In the genomic region with DNA sequence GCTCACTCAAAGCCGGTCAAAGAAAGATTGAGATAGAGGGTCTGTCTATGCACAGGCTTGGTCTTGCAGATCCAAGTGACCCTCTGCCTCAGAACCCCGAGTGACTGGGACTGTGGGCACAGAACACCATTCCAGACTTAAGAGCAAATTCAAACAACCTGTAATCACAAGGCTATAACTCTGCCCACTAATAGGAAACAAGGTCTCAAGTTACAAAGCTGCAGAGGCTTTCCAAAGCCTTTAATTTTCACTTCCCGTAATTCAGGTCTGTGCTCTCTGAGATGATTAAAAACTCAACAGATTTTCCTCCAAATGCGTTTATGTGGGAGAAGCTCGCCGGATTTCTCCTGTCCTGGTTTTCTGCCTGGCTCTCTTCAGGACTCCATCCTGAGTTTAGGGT, we compare ENCODE assay signal across 22 mouse cellular contexts. TPM values are rescaled to one million over a fixed set of nuclear protein-coding genes. Genes with fewer than 3 reads are reported as not detected.
A peak's percentile ranks its signal among the peaks of the same experiment; 100 is the strongest.
DNase-seq lines count a peak whose midpoint lies in the region; ATAC-seq and TF ChIP-seq lines count a peak whose summit lies in the region.
"Had no signal": no experiment of that assay in that cellular context is flagged by ENCODE, and none has a peak within 500 bp of the region (broad histone marks: within the 10 kb centered on the region; RNA-seq: fewer than 3 reads in every experiment).

No protein-coding gene starts in this region.

- H3K9me3 ChIP-seq in heart, embryonic 16.5 days (replicated peaks; ENCODE audit: control insufficient read depth, low read length) = no peaks in the 10 kb centered on the region
- H3K9me3 ChIP-seq in lung, embryonic 15.5 days = no peaks in the 10 kb centered on the region
- H3K9me3 ChIP-seq in limb, embryonic 14.5 days (ENCODE audit: control insufficient read depth, low read length) = no peaks in the 10 kb centered on the region
- H3K9me3 ChIP-seq: heart, embryonic 12.5 days; hindbrain, embryonic 15.5 days; stomach, embryonic 15.5 days had no signal

- H3K27ac ChIP-seq in heart, embryonic 16.5 days (ENCODE audit: low read length) = peak overlapping the region; percentile 62
- peak overlapping the region; percentile 49; the same call in 1 of the 2 replicates for H3K27ac ChIP-seq in lung, embryonic 15.5 days
- H3K27ac ChIP-seq in limb, embryonic 14.5 days (replicated peaks; ENCODE audit: low read depth, low read length) = 0 out of 2 replicates have a peak overlapping the region, but pooled peaks have one; percentile 19
- H3K27ac ChIP-seq in layer of hippocampus, adult 2 months = no peak overlapping the region
- H3K27ac ChIP-seq: hindbrain, embryonic 15.5 days; stomach, embryonic 15.5 days had no signal

- no peak for DNase-seq in heart, adult 18-20 months
- DNase-seq in lung, postnatal 10 days = no peak
- peak; percentile 10 for DNase-seq in forelimb bud, embryonic 11.5 days (ENCODE audit: low read depth, low spot score)
- DNase-seq in limb, embryonic 14.5 days (ENCODE audit: low spot score) = no peak
- no peak for DNase-seq in layer of hippocampus, adult 2 months (ENCODE audit: low spot score in 2 of 2)
- no peak for DNase-seq in layer of hippocampus, adult 11-12 months (ENCODE audit: low spot score)
- DNase-seq: cerebellum, adult 18-20 months; cerebellum, postnatal 36 days; gastrocnemius, postnatal 36 days; heart, postnatal 4 days; kidney, adult 9 months; layer of hippocampus, adult 9-11 months; liver; liver, postnatal 0 days; retina, postnatal 1 day had no signal

- 53% methylated on average over 6 of the region's 6 CpGs for WGBS in heart, embryonic 16.5 days
- 46% methylated on average over 6 of the region's 6 CpGs for WGBS in lung, embryonic 15.5 days
- WGBS in limb, embryonic 14.5 days = 14% methylated on average over 6 of the region's 6 CpGs

- TF ChIP-seq CTCF in layer of hippocampus, adult 2 months (conservative IDR thresholded peaks at IDR 0.05) = no peak

- H3K4me2 ChIP-seq in heart, embryonic 16.5 days (ENCODE audit: low read depth, low read length) = no peak overlapping the region
- no peak overlapping the region for H3K4me2 ChIP-seq in lung, embryonic 15.5 days
- no peak overlapping the region for H3K4me2 ChIP-seq in limb, embryonic 14.5 days (replicated peaks; ENCODE audit: low read depth, low read length, severe bottlenecking)
- H3K4me2 ChIP-seq: heart, embryonic 12.5 days; hindbrain, embryonic 15.5 days; midbrain, embryonic 11.5 days; stomach, embryonic 15.5 days had no signal

- H3K36me3 ChIP-seq in heart, embryonic 16.5 days (ENCODE audit: control insufficient read depth, insufficient read depth) = no peaks in the 10 kb centered on the region
- no peaks in the 10 kb centered on the region for H3K36me3 ChIP-seq in lung, embryonic 15.5 days
- H3K36me3 ChIP-seq in limb, embryonic 14.5 days (ENCODE audit: control insufficient read depth, insufficient read depth, low read length) = no peaks in the 10 kb centered on the region
- H3K36me3 ChIP-seq: heart, embryonic 12.5 days; hindbrain, embryonic 15.5 days; stomach, embryonic 15.5 days had no signal

- no peak for ATAC-seq in heart, embryonic 16.5 days (replicated peaks; ENCODE audit: extremely low read depth, insufficient read depth, low FRiP score)
- ATAC-seq in lung, embryonic 15.5 days (ENCODE audit: borderline replicate concordance, extremely low read depth, low FRiP score, low TSS enrichment) = no peak
- ATAC-seq in limb, embryonic 14.5 days (ENCODE audit: low FRiP score, low read depth) = no peak
- ATAC-seq: forebrain, embryonic 16.5 days; liver, postnatal 0 days had no signal

- no peaks in the 10 kb centered on the region for H3K27me3 ChIP-seq in heart, embryonic 16.5 days (ENCODE audit: control insufficient read depth, insufficient read depth, low read length)
- H3K27me3 ChIP-seq in lung, embryonic 15.5 days = no peaks in the 10 kb centered on the region
- H3K27me3 ChIP-seq in limb, embryonic 14.5 days (ENCODE audit: control insufficient read depth, insufficient read depth, low read length) = no peaks in the 10 kb centered on the region
- H3K27me3 ChIP-seq: heart, embryonic 12.5 days; hindbrain, embryonic 15.5 days; stomach, embryonic 15.5 days had no signal

- H3K9ac ChIP-seq in heart, embryonic 16.5 days (ENCODE audit: low read length) = no peak overlapping the region
- no peak overlapping the region for H3K9ac ChIP-seq in lung, embryonic 15.5 days
- H3K9ac ChIP-seq in limb, embryonic 14.5 days (ENCODE audit: low read depth, low read length, severe bottlenecking) = no peak overlapping the region
- H3K9ac ChIP-seq: heart, embryonic 12.5 days; hindbrain, embryonic 15.5 days; liver, postnatal 0 days; stomach, embryonic 15.5 days had no signal

- TF ChIP-seq POLR2A in limb, embryonic 14.5 days (IDR thresholded peaks at IDR 0.05; ENCODE audit: borderline replicate concordance, extremely low read depth, insufficient read depth, insufficient read length) = no peak

- H3K4me3 ChIP-seq in heart, embryonic 16.5 days (ENCODE audit: low read length) = no peak overlapping the region
- H3K4me3 ChIP-seq in lung, embryonic 15.5 days = no peak overlapping the region
- no peak overlapping the region for H3K4me3 ChIP-seq in limb, embryonic 14.5 days (replicated peaks; ENCODE audit: low read length)
- H3K4me3 ChIP-seq in layer of hippocampus, adult 2 months = no peak overlapping the region
- H3K4me3 ChIP-seq: heart, embryonic 12.5 days; hindbrain, embryonic 15.5 days; stomach, embryonic 15.5 days had no signal

- H3K4me1 ChIP-seq in heart, embryonic 16.5 days (ENCODE audit: control insufficient read depth, insufficient read depth, low read length) = 0 out of 2 replicates have a peak, but pooled peaks cover 2% of the 10 kb centered on the region
- H3K4me1 ChIP-seq in lung, embryonic 15.5 days = 0 out of 2 replicates have a peak, but pooled peaks cover 3% of the 10 kb centered on the region
- peaks cover 8% of the 10 kb centered on the region for H3K4me1 ChIP-seq in limb, embryonic 14.5 days (ENCODE audit: control insufficient read depth, insufficient read depth, low read length)
- H3K4me1 ChIP-seq: heart, embryonic 12.5 days; hindbrain, embryonic 15.5 days; stomach, embryonic 15.5 days had no signal

RNA-seq across cellular contexts. Expression of gene Tmbim6, which starts 8.6 kb away (rescaled TPM):
- polyA plus RNA-seq in heart, embryonic 16.5 days (2015; fragmentation: Nextera tagmentation; extraction: Ambion mirVana) = 273 and 290 TPM in 2 replicates
- 100 to 1,000 TPM; 225 to 256 TPM for total RNA-seq in heart, adult 18-20 months (2021)
- polyA plus RNA-seq in lung, embryonic 15.5 days (2015; fragmentation: Nextera tagmentation; extraction: Ambion mirVana) = 382 and 427 TPM in 2 replicates
- polyA plus RNA-seq in limb, embryonic 14.5 days (2012; rRNA removed) = 216 and 283 TPM in 2 replicates
- polyA plus RNA-seq in limb, embryonic 14.5 days (2014; fragmentation: Nextera tagmentation; extraction: Ambion mirVana) = 296 and 305 TPM in 2 replicates
- 100 to 1,000 TPM; 341 to 355 TPM for total RNA-seq in layer of hippocampus, adult 2 months (2021)

RNA-seq across cellular contexts. Expression of gene Fmnl3, which starts 13.8 kb away (rescaled TPM):
- polyA plus RNA-seq in heart, embryonic 16.5 days (2015; fragmentation: Nextera tagmentation; extraction: Ambion mirVana) = 13.0 and 16.6 TPM in 2 replicates
- 10 to 100 TPM; 13.4 to 14.8 TPM for total RNA-seq in heart, adult 18-20 months (2021)
- polyA plus RNA-seq in lung, embryonic 15.5 days (2015; fragmentation: Nextera tagmentation; extraction: Ambion mirVana) = 34.5 and 34.9 TPM in 2 replicates
- 55.0 and 65.4 TPM in 2 replicates for polyA plus RNA-seq in limb, embryonic 14.5 days (2012; rRNA removed)
- polyA plus RNA-seq in limb, embryonic 14.5 days (2014; fragmentation: Nextera tagmentation; extraction: Ambion mirVana) = 19.8 and 26.8 TPM in 2 replicates
- total RNA-seq in layer of hippocampus, adult 2 months (2021) = 1 to 10 TPM; 9.0 to 9.7 TPM
